Mouse (Mus musculus) layer of hippocampus, adult 8-10 months (tissue): Measurements from ENCODE around the gene Twf2. TPM values are rescaled to one million over a fixed set of nuclear protein-coding genes. Genes with fewer than 3 reads are reported as not detected.

Experiments
- DNase-seq, 2 experiments: peaks; one replicate each; pipeline ENCODE4 v3.0.0; 2022; ENCODE audit warnings: low spot score in 2 of 2
- microRNA-seq, 2 experiments: library from miRNA; unstranded; fragments of <30 nt; microRNA quantifications; one replicate each; pipeline ENCODE4 v1.2.0; 2022
- total RNA-seq, 4 experiments: library from RNA; stranded (reverse); gene quantifications; 2 replicates each; pipeline ENCODE4 v1.2.4; 2022

Gene Twf2
- total RNA-seq, 4 experiments from 2014 or later: 53.5 to 61.3 (median 56.8) TPM

GRCm38 (mm10) chr9:106236156-106236817 is 33.4 kb downstream of the Twf2 start:
- DNase-seq: no peak

- no peak for DNase-seq
These were observed 33.9 kb downstream of the Twf2 start for GRCm38 (mm10) chr9:106236818-106237211.

- no peak for DNase-seq
These were observed 34.5 kb downstream of the Twf2 start for GRCm38 (mm10) chr9:106237401-106237800.

GRCm38 (mm10) chr9:106237878-106238277 is 35.0 kb downstream of the Twf2 start:
- DNase-seq: no peak

GRCm38 (mm10) chr9:106241541-106242164 is 38.7 kb downstream of the Twf2 start:
- no peak for DNase-seq

GRCm38 (mm10) chr9:106242813-106243488 is 40.0 kb downstream of the Twf2 start:
- DNase-seq: no peak

GRCm38 (mm10) chr9:106249550-106249949 is 46.6 kb downstream of the Twf2 start:
- DNase-seq: no peak

- no peak for DNase-seq
These were observed 47.3 kb downstream of the Twf2 start for GRCm38 (mm10) chr9:106250245-106250644.

GRCm38 (mm10) chr9:106251066-106251465 is 48.2 kb downstream of the Twf2 start:
- no peak for DNase-seq

GRCm38 (mm10) chr9:106254001-106254400 is 51.1 kb downstream of the Twf2 start:
- DNase-seq: no peak

GRCm38 (mm10) chr9:106258412-106258811 is 55.5 kb downstream of the Twf2 start:
- DNase-seq: no peak

GRCm38 (mm10) chr9:106258990-106259389 is 56.1 kb downstream of the Twf2 start:
- no peak for DNase-seq

- DNase-seq: no peak
These were observed 58.1 kb downstream of the Twf2 start for GRCm38 (mm10) chr9:106261058-106261457.

GRCm38 (mm10) chr9:106261491-106261890 is 58.6 kb downstream of the Twf2 start:
- DNase-seq: no peak

GRCm38 (mm10) chr9:106262075-106262474 is 59.2 kb downstream of the Twf2 start:
- DNase-seq: no peak

- DNase-seq: no peak
These were observed 60.5 kb downstream of the Twf2 start for GRCm38 (mm10) chr9:106263381-106263924.

Small RNA genes lying within 50 kb of the gene (microRNA-seq; reads per million reads assigned to microRNA genes)
- gene Mir135a-1: 0.51 to 2.9 reads per million in 2 experiments
- gene Mirlet7g: 126,499 to 129,856 reads per million in 2 experiments

Other genes with a start within 250 kb of the Twf2 start
- 1 to 10 TPM; 1.1 to 1.7 (median 1.5) TPM for gene Col6a5, start 242.5 kb upstream of the Twf2 start, total RNA-seq
- 1 to 10 TPM in 3 of 4 experiments, under 1 TPM in 1; 0.68 to 3.9 (median 2.3) TPM for gene Col6a4, start 106.3 kb upstream of the Twf2 start, total RNA-seq
- gene Glyctk, start 45.0 kb upstream of the Twf2 start, total RNA-seq: 1 to 10 TPM; 3.5 to 6.2 (median 5.9) TPM
- 100 to 1,000 TPM; 109 to 145 (median 125) TPM for gene Wdr82, start 32.2 kb upstream of the Twf2 start, total RNA-seq
- 10 to 100 TPM; 21.7 to 27.4 (median 23.0) TPM for gene Ppm1m, start 3.4 kb upstream of the Twf2 start, total RNA-seq
- 1 to 10 TPM in 3 of 4 experiments, under 1 TPM in 1; 0.94 to 3.2 (median 2.1) TPM for gene Tlr9, start 19.5 kb downstream of the Twf2 start, total RNA-seq
- 100 to 1,000 TPM; 146 to 162 (median 156) TPM for gene Alas1, start 45.5 kb downstream of the Twf2 start, total RNA-seq
- 10 to 100 TPM; 14.7 to 17.7 (median 16.2) TPM for gene Poc1a, start 78.0 kb downstream of the Twf2 start, total RNA-seq
- 10 to 100 TPM; 78.0 to 84.8 (median 80.5) TPM for gene Dusp7, start 165.5 kb downstream of the Twf2 start, total RNA-seq
- gene Rpl29, start 226.3 kb downstream of the Twf2 start, total RNA-seq: 100 to 1,000 TPM; 250 to 295 (median 266) TPM
- 10 to 100 TPM; 14.0 to 21.3 (median 15.0) TPM for gene Acy1, start 235.2 kb downstream of the Twf2 start, total RNA-seq
- gene Abhd14b, start 244.4 kb downstream of the Twf2 start, total RNA-seq: 10 to 100 TPM; 14.7 to 17.7 (median 17.0) TPM
- 10 to 100 TPM; 35.6 to 44.4 (median 40.2) TPM for gene Abhd14a, start 244.6 kb downstream of the Twf2 start, total RNA-seq